Mouse (Mus musculus) embryonic facial prominence, embryonic 15.5 days (tissue): ENCODE results near the gene Dusp13. TPM values are rescaled to one million over a fixed set of nuclear protein-coding genes. Genes with fewer than 3 reads are reported as not detected.
A peak's percentile ranks its signal among the peaks of the same experiment; 100 is the strongest.

Experiments
- ATAC-seq: fragments of 200-750 bp; cut with Nextera tagmentation; 2 replicates; pipeline ENCODE4 v1.8.0; 2017; ENCODE audit warnings: low read depth, moderate TSS enrichment; ENCODE audit not compliant: insufficient number of reproducible peaks, low FRiP score, low TSS enrichment
- H3K27ac ChIP-seq: fragments of 300-500 bp; sonication (generic); replicated peaks from 2 replicates; pipeline ENCODE4 v1.5.1; 2015; ENCODE audit warnings: mild to moderate bottlenecking, inconsistent platforms
- H3K27me3 ChIP-seq: fragments of 300-500 bp; sonication (generic); 2 replicates; pipeline ENCODE4 v1.6.1; 2015; ENCODE audit warnings: inconsistent platforms
- H3K36me3 ChIP-seq: fragments of 300-500 bp; sonication (generic); 2 replicates; pipeline ENCODE4 v1.6.1; 2015; ENCODE audit warnings: mild to moderate bottlenecking, inconsistent platforms
- H3K4me1 ChIP-seq: fragments of 300-500 bp; sonication (generic); 2 replicates; pipeline ENCODE4 v1.6.1; 2015; ENCODE audit warnings: inconsistent platforms
- H3K4me2 ChIP-seq: fragments of 300-500 bp; sonication (generic); replicated peaks from 2 replicates; pipeline ENCODE4 v1.6.1; 2015; ENCODE audit warnings: mild to moderate bottlenecking, inconsistent platforms
- H3K4me3 ChIP-seq: fragments of 300-500 bp; sonication (generic); replicated peaks from 2 replicates; pipeline ENCODE4 v1.5.1; 2015; ENCODE audit warnings: mild to moderate bottlenecking, inconsistent platforms
- H3K9ac ChIP-seq: fragments of 300-500 bp; sonication (generic); 2 replicates; pipeline ENCODE4 v1.6.1; 2015; ENCODE audit warnings: inconsistent platforms
- H3K9me3 ChIP-seq: fragments of 300-500 bp; sonication (generic); replicated peaks from 2 replicates; pipeline ENCODE4 v1.6.1; 2016; ENCODE audit warnings: inconsistent platforms
- WGBS: fragments of 180-500 bp; shearing (Covaris S2); methylation state at CpG from one replicate; pipeline ENCODE4 v1.1.7; 2015; 5-methylcytosine and 5-hydroxymethylcytosine counted together
- polyA plus RNA-seq: library from polyadenylated mRNA; unstranded; fragments of >200 nt; fragmentation: Nextera tagmentation; extraction: Ambion mirVana; gene quantifications from 2 replicates; pipeline ENCODE4 v1.2.1, GENCODE M21; 2015

Dusp13 gene
- polyA plus RNA-seq, 1 experiment from 2014 or later: 0.49 TPM

DNA sequence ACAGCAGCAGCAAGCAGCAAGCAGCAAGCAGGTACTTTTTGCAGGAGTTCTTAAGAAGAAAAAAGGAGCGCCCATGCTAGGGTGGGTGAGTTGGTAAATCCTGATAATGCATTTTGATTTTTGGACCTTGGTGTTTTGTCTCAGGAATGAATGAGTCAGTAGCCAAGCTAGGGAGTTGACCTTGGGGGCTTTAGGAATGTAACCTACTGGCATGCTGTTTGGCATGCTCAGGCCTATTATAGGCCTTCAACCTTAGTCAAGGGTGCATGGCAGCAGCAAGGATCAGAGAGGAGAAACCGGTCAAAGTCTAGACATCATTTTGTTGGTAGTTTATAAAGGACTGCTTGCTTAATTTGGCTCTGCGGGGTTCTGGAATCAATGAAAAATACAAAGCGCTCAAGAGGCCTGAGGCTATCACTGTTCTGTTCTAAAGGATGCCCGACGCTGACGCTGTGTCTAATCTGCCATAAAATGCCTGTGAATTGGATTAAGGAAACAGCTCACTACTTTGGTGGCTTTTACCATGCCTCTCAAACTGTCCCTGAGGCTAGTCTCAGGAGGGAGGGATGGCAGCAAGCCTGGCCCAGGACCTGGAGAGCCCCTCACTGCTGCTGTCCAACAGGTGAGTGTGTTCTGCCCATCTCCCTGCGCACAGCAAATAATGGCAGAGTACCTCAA is 28.8 kb downstream of the Dusp13 start:
- Histone ChIP-seq H3K27ac (no peak overlapping the region), H3K4me1 (peaks cover 13% of the 10 kb centered on the region), H3K9ac (no peak overlapping the region), H3K4me2 (no peak overlapping the region), H3K27me3 (0 out of 2 replicates have a peak, but pooled peaks cover 2% of the 10 kb centered on the region), H3K36me3 (no peaks in the 10 kb centered on the region), H3K9me3 (no peaks in the 10 kb centered on the region), H3K4me3 (no peak overlapping the region)
- 41% methylated on average over 8 of the region's 8 CpGs for WGBS
- ATAC-seq: no peak

GRCm38 (mm10) chr14:21720430-21721205 is 30.4 kb downstream of the Dusp13 start:
- Histone ChIP-seq H3K9me3 (no peaks in the 10 kb centered on the region), H3K27ac (no peak overlapping the region), H3K9ac (no peak overlapping the region), H3K4me2 (no peak overlapping the region), H3K27me3 (0 out of 2 replicates have a peak, but pooled peaks cover 2% of the 10 kb centered on the region), H3K4me3 (no peak overlapping the region), H3K4me1 (peaks cover 23% of the 10 kb centered on the region), H3K36me3 (no peaks in the 10 kb centered on the region)
- WGBS: 61% methylated on average over 4 of the region's 4 CpGs
- ATAC-seq: no peak

GRCm38 (mm10) chr14:21719646-21720383 is 31.2 kb downstream of the Dusp13 start:
- 28% methylated on average over 17 of the region's 17 CpGs for WGBS
- Histone ChIP-seq H3K36me3 (no peaks in the 10 kb centered on the region), H3K9ac (0 out of 2 replicates have a peak overlapping the region, but pooled peaks have one; percentile 12), H3K27ac (no peak overlapping the region), H3K27me3 (0 out of 2 replicates have a peak, but pooled peaks cover 2% of the 10 kb centered on the region), H3K4me2 (no peak overlapping the region), H3K9me3 (no peaks in the 10 kb centered on the region), H3K4me3 (no peak overlapping the region), H3K4me1 (peaks cover 23% of the 10 kb centered on the region)
- no peak for ATAC-seq

GRCm38 (mm10) chr14:21714486-21714885 is 36.5 kb downstream of the Dusp13 start, which contains the start of gene Dupd1:
Dupd1 (minus strand) TSS chr14:21714576.
- no peaks in the 10 kb centered on the region for H3K36me3 ChIP-seq
- no peak for ATAC-seq
- H3K4me1 ChIP-seq: peaks cover 29% of the 10 kb centered on the region
- WGBS: 53% methylated on average over 5 of the region's 5 CpGs
- no peak within 1 kb of the TSS for H3K4me3 ChIP-seq
- no peak within 1 kb of the TSS for H3K4me2 ChIP-seq
- H3K27ac ChIP-seq: no peak within 1 kb of the TSS
- H3K9ac ChIP-seq: no peak within 1 kb of the TSS
- H3K27me3 ChIP-seq: no peaks in the 10 kb centered on the region
- H3K9me3 ChIP-seq: no peaks in the 10 kb centered on the region

DNA sequence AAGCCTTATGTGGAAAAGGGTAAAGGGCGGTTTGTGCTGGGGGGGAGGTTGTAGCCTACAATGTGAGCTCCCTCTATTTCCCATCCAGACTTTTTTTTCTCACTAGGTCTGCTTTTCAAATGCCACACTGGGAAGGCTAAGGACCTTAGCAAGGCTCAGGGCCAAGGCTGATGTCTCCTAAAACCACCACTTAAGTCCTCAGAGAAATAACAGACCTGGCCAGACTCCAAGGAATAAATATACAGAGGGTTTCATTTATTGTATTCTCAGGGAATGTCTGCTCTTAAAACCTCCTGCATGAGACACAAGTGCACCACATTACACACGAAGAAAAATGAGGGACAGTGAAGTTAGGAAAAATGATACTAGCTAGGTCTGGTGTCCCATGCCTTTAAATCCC is 39.8 kb downstream of the Dusp13 start:
- Histone ChIP-seq H3K4me3 (no peak overlapping the region), H3K4me2 (no peak overlapping the region), H3K9ac (no peak overlapping the region), H3K36me3 (no peaks in the 10 kb centered on the region), H3K27ac (peak overlapping the region; percentile 87), H3K27me3 (no peaks in the 10 kb centered on the region), H3K9me3 (no peaks in the 10 kb centered on the region), H3K4me1 (peaks cover 48% of the 10 kb centered on the region)
- 41% methylated on average over 2 of the region's 2 CpGs for WGBS
- no peak for ATAC-seq

GRCm38 (mm10) chr14:21709545-21709944 is 41.4 kb downstream of the Dusp13 start:
- peak overlapping the region; percentile 81 for H3K27ac ChIP-seq
- peaks cover 49% of the 10 kb centered on the region for H3K4me1 ChIP-seq
- no peak for ATAC-seq

GRCm38 (mm10) chr14:21706759-21707571 is 44.0 kb downstream of the Dusp13 start:
- peak; percentile 79 for ATAC-seq
- H3K36me3 ChIP-seq: no peaks in the 10 kb centered on the region
- no peaks in the 10 kb centered on the region for H3K27me3 ChIP-seq
- 35% methylated on average over 12 of the region's 12 CpGs for WGBS
- H3K4me2 ChIP-seq: no peak overlapping the region
- H3K9me3 ChIP-seq: no peaks in the 10 kb centered on the region
- peak overlapping the region; percentile 88 for H3K27ac ChIP-seq
- no peak overlapping the region for H3K4me3 ChIP-seq
- H3K4me1 ChIP-seq: peaks cover 49% of the 10 kb centered on the region
- H3K9ac ChIP-seq: no peak overlapping the region

More at GRCm38 (mm10) chr14:21709545-21709944, 41.4 kb downstream of the Dusp13 start:
- Histone ChIP-seq H3K4me3 (no peak overlapping the region), H3K36me3 (no peaks in the 10 kb centered on the region), H3K27me3 (no peaks in the 10 kb centered on the region), H3K4me2 (no peak overlapping the region), H3K9ac (no peak overlapping the region), H3K9me3 (no peaks in the 10 kb centered on the region)
- WGBS: 58% methylated on average over 2 of the region's 2 CpGs

- peaks cover 40% of the 10 kb centered on the region for H3K4me1 ChIP-seq
- no peak for ATAC-seq
- no peak overlapping the region for H3K4me3 ChIP-seq
- no peak overlapping the region for H3K9ac ChIP-seq
- H3K9me3 ChIP-seq: no peaks in the 10 kb centered on the region
- H3K4me2 ChIP-seq: no peak overlapping the region
- H3K27me3 ChIP-seq: no peaks in the 10 kb centered on the region
- 77% methylated on average over 2 of the region's 2 CpGs for WGBS
- H3K36me3 ChIP-seq: no peaks in the 10 kb centered on the region
- no peak overlapping the region; the same call in 1 of the 2 replicates for H3K27ac ChIP-seq
Measured at GRCm38 (mm10) chr14:21705462-21705861, 45.5 kb downstream of the Dusp13 start.

DNA sequence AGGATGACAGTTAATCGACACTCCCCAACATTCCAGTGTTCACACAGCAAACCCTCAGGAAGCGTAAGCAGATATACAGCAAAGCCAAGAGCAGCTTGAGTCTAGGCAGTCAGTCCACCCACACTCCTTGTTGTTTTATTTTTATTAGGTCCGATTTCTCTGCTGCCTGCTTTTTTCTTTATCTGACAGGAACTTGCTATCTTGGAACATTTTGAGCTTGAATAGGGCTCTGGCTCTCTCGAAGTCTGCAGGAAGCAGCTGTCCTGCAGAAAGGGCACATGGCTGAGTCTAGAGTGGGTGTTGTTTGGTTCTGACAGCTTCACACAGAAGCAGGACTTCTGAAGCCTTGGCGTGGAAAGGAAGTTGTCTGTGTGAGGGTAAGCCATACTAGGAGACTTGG is 47.7 kb downstream of the Dusp13 start:
- no peak overlapping the region for H3K4me3 ChIP-seq
- no peak for ATAC-seq
- no peaks in the 10 kb centered on the region for H3K36me3 ChIP-seq
- H3K9ac ChIP-seq: no peak overlapping the region
- no peak overlapping the region for H3K4me2 ChIP-seq
- WGBS: 60% methylated on average over 5 of the region's 5 CpGs
- H3K4me1 ChIP-seq: peaks cover 24% of the 10 kb centered on the region
- H3K9me3 ChIP-seq: no peaks in the 10 kb centered on the region
- H3K27ac ChIP-seq: no peak overlapping the region
- no peaks in the 10 kb centered on the region for H3K27me3 ChIP-seq

DNA sequence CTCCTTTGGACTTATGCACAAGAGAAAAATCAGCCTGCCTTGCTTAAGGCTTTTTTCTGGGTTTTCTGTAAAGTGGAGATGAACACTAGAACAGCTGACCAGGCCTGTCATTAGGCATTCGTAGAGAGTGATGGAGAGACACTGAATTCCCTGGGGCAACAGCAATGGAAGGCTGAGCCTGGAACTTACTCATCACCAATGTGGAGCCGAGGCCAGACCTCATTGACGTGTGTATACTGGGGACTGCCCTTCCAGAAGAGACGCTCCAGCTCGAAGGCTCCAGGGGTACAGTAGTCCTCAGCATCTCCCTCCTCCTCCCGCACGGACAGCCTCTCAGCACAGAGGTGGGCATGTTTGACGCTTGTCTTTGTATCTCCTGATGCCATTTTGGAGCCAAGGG is 48.3 kb downstream of the Dusp13 start:
- Histone ChIP-seq H3K36me3 (no peaks in the 10 kb centered on the region), H3K9me3 (no peaks in the 10 kb centered on the region), H3K4me2 (no peak overlapping the region), H3K4me3 (no peak overlapping the region), H3K27ac (no peak overlapping the region), H3K4me1 (peaks cover 18% of the 10 kb centered on the region), H3K9ac (no peak overlapping the region), H3K27me3 (no peaks in the 10 kb centered on the region)
- 84% methylated on average over 8 of the region's 8 CpGs for WGBS
- no peak for ATAC-seq
